Mouse (Mus musculus) layer of hippocampus, postnatal 10 days (tissue): ENCODE measurements at regions not wholly inside any gene's neighbourhood (a gene's known extent, or its start where the extent isn't known, plus 50 kb on each side); places are given as distances from the start of the nearest gene placed in this dataset.
A peak's percentile ranks its signal among the peaks of the same experiment; 100 is the strongest.

Experiments used
- DNase-seq, 2 experiments: peaks; one replicate each; pipeline ENCODE4 v3.0.0; 2021; ENCODE audit warnings: low spot score in 2 of 2

- no peak for DNase-seq
Observed at GRCm38 (mm10) chr17:89301325-89301724, 100.8 kb upstream of the Fshr start.

GRCm38 (mm10) chr17:89297277-89298002, 97.0 kb upstream of the Fshr start:
- peak; percentile 26 to 49 for DNase-seq

GRCm38 (mm10) chr17:89281321-89281720, 80.8 kb upstream of the Fshr start:
- DNase-seq, result no peak

DNA sequence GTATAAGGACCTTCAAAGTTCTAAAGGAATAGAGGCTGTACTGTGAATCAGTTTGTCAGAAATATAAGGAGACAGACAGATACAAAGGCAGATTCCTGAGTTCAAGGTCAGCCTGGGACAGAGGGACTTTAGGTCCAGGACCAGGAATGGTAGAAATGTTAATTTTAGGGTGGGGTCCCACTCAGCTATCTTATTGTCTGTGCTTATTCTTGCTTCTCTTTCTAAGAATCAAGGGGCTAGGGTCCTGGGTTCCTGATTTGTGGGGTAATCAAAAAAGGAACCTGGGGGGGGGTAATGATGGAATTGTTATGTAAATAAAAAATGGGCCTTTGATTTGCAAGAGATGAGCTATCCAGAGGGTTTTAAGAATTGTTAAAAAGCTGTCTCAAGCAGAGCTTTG, 71.7 kb upstream of the Fshr start:
- DNase-seq, result no peak

GRCm38 (mm10) chr17:89255687-89256086, 55.2 kb upstream of the Fshr start:
- no peak for DNase-seq

- DNase-seq, result no peak
Observed at GRCm38 (mm10) chr17:89250811-89251210, 50.3 kb upstream of the Fshr start.
